Mouse (Mus musculus): ENCODE data around the gene Tdrd6.

Gene Tdrd6

DNA sequence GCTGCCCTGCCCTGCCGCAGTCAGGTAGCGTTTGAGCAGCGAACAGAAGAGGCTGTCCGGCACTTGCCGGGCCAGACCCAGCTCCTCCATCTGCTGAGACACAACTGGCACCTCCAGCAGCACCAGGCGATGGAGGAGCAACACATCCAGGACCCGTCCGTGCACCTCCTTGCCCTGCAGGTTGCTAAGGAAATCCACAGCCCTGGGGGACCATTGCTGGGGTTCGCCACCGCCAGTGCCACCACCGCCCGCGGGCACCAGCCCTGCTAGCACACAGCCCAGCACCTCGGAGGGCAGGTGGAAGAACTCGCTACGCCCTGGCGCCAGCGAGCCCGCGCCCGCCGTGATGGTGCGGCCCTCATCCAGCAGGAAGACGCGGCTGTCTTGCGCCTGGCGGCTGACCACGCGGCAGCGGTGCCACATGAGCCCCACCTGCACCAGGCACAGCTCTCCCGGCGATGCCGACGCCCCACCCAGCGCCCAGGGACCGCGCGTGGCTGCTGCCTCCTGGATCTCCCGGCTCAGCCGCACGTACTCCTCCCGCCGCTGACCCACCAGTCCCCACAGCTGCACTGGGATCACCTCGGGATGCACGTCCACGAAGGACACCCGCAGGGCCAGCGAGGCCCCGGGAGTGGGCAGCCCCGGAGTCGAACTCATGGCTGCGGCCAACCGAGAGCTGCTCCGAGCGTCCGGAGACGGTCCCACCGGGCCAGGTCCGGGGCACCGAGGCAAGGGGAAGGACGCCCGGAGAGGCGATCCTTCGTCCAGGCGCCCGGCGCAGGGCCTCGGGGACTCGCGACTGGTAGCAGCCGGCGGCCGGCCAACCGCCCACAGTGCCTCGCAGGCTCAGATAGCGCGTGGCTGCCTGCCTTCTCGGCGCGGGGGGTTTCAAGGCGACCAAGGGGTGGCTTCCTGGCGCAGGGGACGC is at the start of gene Tdrd6:
Gene Tdrd6 (minus strand): TSS at position 804 of the 931 bp plus-strand sequence.
- no peak for DNase-seq

DNA sequence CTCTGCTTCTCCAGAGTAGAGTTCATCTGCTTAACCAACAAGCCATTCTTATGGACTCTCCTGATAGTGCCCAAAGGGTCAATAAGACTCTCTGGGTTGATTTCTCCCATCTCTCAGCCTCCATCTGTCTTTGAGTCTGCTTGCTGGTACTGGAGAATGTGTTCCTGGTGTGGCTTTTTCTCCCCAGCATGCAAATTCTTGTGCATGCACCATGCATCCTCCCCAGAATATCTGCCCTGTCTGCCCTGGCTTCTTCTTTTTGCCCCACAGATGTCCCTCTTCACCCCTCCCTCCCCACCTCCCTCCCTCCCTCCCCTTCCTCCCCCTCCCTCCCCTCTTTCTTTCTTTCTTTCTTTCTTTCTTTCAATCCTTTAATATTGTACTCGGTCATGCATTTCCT is 47.2 kb upstream of the Tdrd6 start:
- no peak for DNase-seq

DNA sequence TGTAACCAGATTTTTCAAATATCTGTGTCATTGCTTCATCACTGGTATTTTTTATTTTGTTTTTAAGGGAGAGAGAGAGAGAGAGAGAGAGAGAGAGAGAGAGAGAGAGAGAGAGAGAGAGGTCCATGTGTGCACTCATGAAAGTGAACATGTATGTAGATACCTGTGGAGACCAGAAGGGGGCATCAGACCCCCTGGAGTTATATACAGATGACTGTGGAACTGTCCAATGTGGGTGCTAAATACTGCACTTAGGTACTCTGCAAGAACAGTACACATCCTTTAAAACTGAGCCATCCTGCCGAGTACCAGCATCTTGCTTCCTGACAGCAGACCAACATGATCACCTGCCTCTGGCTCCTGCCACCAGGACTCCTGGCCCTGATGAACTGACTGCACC is 46.1 kb upstream of the Tdrd6 start:
- DNase-seq: no peak

DNA sequence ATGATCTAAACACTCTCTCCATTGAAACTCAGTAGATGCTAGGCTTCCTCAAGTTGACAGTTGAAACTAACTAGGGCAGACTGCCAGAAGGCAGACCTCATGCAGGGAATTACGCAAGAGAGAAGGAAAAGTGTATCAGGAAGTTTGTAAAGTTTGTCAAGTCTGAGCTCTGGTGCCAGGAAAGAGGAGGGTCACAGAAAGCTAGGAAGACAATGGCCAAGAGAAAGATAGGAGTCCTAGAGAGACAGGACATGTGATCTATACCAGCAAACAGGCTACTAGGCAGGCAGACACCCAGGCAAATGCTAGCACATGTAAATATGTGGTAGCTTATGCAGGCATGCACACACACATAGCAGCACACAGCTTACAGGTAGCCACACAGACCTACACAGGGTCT is 45.1 kb upstream of the Tdrd6 start:
- peak; percentile 21 for DNase-seq

DNA sequence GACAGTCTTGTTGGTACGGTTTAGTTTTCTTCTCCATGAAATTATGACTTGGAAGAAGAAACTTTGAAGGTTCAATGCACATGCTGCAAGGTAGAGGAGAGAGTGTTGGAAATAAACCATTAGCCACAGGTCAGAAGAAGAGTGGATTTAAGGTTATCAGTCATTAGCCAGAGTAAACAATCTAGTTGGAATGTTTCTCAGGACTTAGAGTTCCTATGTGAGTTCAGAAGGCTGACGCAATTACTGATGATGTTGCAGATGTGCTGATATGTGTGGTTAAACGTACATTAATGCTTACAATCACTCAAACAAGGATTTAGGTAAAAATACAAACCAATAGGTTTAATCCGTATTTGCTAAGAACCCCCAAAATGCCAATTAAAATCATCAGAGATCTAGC is 41.8 kb upstream of the Tdrd6 start:
- DNase-seq: no peak

DNA sequence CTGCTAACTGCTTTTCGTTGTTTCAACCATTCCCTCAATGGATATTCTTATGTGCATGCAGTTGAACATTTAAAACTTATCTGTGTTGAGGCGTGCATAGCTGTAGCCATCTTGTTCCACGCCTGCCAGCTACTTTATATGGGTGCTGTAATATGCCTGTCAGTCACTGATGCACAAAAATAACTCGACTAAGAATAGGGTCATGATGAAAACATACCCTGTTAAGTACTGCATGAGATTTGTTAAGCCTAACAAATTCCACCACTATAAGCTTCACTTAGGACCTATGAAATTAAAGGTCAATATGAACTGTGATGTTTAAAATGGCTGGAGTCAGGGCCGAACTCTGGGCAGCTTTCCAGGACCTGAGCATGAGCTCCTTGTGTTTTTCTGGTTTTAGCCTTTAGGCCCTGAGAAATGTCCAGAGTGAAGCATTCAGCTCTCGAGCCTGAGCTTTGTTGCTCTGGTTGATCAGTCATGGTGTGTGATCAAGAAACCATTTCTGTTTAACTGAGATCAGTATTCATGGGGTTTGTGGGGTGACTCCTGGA is 39.1 kb upstream of the Tdrd6 start:
- no peak for DNase-seq

DNA sequence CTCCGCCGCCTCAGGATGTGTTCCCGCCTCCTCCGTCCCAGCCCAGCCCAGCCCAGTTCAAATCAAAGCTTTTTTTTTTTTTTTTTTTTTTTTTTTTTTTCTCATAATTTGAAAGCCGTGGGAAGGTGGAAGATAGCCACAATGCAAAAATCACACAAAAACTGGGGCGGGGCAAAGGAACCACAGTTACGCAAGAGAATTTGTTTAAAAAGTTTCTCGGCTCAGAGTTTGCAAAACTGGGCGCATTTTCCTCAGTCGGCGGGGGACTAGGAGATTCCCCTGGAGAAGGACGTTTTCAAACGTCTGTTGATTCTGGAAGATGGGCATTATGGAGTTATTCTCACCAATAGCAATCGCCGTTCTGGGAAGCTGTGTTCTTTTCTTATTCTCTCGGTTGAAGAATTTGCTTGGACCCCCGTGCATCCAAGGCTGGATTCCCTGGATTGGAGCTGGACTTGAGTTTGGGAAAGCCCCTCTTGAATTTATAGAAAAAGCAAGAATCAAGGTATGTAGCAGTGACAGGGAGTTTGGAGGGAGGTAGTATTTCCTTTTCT is 37.3 kb upstream of the Tdrd6 start, which contains the start of gene Cyp39a1:
Gene Cyp39a1 (plus strand): TSS at position 136 of the 554 bp plus-strand sequence.
- DNase-seq: no peak

DNA sequence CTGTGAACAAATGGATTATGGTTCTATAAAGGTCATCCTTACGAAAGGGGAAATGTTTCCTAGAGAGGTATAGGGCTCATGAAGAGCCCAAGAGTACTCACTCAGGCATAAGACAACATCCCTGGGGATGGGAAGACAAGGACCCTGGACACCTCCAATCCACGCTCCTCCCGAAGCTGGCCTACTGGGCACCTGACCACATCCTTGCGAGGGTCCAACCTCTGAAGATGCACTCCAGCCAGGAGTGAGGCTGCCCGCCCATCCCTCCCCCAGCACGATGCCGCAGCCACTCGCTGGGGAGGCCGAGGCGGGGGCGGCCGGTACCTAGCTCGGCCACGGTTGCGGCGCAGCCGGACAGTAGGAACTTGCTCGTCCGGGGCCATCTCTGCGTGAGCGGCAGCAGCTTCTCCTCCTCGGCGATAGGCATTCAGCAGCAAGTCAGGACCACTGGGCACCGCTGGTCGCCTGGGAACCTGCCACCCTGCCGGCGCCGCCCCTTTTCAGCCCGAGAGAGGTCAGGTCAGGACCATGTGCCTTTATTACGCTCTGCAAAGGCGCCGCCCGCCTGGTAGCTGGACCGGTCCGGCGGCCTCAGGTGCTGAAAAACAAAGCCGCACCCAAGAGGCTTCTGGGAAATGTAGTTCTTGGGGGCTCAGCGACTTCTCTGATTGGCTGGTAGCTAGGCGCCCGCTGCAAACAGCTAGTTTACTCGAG is 36.6 kb upstream of the Tdrd6 start, which contains the start of gene Slc25a27:
Gene Slc25a27 (minus strand): TSS at position 639 of the 714 bp plus-strand sequence.
- peak; percentile 96 for DNase-seq

DNA sequence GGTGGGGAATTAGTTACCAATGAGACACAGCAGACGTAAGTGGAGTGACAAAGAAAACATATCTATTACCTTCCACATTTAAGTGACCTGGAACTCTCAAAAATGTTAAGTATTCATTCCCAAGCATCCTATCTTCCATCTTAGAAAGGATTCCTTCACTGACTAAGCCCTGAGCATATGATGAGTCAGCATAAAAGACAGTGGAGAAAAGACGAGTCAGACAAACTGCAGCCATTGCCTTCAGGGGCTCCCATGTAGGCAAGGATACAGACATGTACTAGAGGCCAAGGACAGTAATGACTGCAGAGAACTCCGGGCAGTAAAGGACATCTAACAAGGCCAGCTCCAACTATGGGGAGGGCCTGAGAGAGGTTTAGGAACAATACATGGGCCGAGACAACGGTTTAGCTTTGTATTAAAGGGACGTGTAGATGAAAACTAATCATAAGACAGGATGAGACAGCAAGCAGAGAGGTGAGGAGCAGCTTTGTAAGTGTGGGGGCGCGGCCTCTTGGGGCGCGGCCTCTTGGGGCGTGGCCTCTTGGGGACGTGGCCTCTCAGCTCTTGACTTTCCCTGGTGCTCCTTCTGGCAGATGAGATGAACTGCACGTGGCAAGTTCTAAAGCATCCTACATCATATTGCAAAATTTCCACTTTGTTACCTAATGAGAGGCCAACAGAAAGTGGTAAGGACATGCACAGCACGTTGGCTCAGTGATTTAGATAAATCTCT is 21.4 kb upstream of the Tdrd6 start:
- DNase-seq: no peak

DNA sequence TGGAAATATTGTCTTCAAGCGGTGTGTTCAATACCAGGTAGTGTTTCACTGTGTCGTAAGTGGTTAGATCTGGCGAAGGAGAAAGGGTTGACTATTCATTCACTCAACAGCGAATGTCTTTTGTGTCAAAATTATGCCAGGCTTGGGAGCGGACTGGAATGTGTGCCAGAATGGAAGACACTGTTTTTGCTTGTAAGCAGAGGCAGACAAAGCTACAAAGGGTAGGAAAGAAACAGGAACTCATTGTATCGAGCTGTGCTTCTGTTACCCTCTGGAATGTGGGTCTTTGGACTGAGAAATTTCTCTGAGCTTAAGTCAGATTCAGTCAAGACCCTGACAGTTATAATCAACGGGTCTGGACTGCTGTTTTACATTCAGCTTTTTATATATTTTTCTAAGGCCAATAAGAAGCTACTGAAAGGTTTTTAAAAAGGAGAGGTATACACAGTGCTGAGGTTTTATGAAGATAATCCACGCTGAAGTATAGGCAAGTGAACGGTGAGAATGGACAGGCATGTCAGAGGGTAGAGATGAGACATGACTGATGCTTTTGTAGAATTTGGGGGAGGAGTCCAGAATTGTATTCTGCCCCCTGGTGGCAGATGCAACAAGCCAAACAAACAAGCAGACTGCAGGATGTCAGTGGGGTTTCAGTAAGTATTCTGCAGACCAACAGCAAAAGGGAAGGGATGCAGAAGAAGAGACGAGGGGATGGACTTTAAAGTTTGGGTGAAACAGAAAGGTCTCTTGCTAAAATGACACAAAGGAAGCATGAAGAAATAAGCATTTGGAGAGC is 19.7 kb upstream of the Tdrd6 start:
- DNase-seq: no peak

DNA sequence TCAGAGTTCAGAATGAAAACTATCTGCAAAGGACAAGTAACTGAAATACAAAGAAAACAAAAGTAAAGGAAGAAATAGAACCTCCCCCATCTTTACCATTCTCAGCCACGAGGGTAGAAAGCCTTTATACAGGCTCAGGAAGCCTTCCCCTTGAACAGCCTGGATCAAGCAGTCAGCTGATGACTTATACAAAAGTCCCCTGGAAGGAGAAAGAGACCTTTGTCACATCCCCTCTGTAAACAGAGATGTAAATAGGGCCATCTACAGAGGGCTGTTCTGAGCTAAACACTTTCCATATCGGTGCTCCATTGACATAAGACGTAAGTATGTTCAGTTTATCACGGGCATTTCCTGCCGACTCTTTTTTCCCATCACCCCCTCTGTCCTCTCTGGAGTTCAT is 16.8 kb upstream of the Tdrd6 start:
- DNase-seq: no peak

DNA sequence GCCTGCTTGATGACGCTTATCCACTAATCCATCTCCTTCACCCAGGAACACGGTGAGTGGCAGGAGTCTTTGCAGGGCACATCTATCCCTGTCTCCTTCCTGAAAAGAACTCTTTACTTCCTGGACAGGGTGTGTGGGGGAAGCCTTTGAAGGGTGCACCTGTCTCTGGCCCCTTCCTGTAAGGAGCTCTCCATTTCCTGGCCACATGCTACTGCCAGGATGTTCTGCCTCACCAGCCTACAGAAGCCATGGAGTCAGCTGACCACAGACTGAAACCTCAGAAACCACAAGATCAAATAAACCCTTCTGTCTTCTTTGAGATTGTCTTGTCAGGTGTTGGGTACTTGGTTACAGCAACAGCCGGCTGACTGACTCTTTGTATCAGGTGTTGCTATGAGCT is 15.0 kb upstream of the Tdrd6 start:
- no peak for DNase-seq

DNA sequence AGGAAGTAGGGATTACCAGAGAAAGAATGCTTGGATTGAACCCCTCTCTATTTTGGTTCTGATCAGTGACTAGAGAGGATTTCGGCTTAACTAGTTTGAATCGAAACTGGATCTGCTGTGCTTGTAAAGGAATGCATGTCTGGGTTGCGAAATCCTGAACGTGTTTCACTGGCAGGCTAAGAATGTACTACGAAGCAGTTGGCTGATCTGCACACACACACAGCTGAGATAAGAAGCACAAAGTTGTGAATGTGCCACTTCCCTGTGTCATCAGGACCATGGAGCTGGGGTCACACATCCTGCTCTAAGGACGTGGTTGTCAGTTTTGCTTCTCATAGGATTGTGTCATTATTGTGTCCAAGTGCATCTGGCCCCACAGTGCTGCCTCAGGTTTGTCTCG is 14.3 kb upstream of the Tdrd6 start:
- DNase-seq: no peak

DNA sequence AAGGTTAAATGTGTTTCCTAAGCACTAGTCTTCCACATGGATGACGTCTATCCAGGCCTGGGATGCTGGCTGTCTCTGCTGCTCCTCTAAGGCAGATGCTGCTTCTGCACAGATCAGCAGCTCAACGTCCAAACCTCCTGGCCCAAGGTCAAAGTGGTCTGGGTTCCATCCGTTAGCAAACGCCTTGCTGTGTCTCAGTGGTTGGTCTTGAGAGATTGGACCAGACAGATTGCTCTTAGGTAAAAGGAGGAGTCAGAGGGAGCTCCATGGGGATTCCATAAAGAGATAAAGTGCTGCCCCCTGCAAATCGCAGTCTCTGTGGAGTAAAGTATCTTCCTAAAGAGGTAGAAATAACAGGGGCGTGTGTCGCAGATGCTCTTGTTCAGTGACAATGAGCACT is 13.1 kb upstream of the Tdrd6 start:
- DNase-seq: no peak

DNA sequence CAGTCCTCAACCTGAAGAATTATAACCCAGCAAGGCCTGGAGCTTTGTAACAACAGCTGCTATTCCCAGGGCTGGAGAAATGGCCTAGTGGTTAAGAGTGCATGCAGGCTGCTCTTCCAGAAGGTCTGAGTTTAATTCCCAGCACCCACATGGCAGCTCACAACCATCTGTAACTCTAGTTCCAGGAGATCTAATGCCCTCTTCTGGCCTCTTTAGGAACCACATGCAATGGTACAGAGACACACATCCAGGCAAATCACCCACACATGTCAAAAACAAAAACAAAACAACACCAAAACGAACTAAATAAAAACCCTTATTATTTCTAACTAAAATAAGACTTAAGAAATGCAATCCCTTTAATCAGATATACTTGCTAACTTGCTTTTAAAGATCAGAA is 10.7 kb upstream of the Tdrd6 start:
- DNase-seq: no peak

DNA sequence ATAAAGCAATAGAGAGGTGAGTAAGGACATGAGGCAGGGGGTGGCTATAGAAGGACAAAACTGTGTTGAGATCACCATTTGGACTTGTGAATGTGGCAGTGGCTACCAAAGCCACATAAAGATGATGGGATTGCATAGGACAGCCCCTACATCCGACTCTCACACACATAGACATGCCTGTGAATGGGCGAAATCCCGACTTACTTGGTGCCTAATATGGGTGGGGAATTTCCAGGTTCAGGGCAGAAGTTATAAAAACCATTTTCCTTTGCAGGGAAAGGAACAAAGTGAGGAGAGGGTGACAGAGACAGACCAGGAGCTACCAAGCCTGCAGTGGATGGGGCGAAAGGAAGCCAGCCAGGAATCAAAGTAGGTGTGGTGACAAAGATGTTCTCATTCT is 7.0 kb upstream of the Tdrd6 start:
- DNase-seq: no peak

DNA sequence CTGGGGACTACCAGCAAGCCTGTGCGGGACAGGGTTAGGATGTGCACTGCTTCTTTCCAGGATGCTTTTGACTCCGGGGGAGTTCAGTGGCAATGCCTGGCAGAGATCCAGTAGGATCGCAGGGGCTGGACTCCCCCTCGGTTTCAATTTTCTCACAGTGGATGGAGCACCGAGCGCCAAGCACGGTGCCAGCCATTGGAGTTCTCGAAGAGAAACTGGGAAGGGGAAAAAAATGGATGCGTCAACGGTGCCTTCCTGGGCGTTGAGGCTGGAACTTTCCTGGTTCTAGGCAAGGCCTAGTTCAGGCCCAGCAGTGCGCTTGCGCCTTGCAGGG is 295 bp upstream of the Tdrd6 start:
- no peak for DNase-seq

DNA sequence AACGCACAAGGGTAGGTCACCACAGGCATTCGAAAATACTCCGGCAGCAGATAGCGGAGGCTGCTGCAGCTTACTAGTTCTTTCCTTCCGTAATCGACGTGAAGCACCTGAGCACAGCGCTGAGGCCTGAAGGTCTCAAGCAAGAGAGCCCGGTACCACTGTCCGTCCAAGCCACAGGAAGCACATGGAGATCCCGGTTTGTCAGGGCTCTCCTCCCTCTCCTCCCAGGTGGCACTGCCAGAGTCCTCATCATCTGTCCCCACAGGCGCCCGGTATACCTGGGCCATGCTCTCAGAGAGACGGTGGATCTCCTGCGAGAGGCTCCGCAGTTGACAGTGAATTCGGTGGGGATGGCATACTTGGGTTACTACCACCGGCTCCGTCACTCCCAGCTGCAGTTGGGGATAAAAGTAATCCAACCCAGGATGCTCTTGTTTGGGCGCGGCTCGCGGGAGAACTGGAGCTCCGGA is 1.0 kb downstream of the Tdrd6 start:
- no peak for DNase-seq

DNA sequence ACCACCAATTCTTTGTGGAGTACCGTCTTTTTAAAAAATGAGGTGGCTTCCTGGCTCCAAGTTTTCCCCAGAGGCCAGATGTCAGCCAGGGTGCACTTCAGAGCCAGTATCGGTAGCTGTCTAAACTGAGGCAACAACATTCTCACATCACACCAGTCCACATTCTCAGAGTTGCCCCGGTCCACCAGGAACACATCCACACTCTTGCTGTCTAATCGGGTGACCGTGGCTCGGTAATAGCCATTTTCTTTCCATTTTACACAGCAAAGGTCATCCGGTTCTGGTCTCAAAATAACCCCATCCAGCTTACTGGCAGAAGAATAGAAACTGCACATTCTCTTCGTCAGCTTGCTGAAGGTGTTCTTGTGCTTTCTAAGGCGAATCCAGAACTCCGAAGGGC is 1.9 kb downstream of the Tdrd6 start:
- no peak for DNase-seq

DNA sequence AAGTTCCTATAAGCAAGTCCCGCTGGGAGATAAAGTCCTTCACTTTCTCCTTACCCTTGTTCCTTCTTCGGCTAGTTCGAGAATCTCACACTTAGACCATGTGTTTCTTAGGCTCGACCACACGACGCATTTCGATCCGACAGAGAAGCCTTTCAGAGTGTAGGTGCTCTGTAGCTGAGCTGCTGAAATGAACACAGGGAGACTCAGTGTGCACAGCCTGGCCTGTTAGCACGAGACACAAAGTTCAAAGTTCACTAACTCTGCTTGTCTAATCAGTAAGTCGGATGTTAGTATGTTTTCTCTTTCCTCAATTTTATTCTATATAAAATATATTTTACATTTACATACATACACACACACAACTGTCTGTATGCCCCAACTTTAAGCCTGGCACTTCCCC is 8.0 kb downstream of the Tdrd6 start:
- no peak for DNase-seq

DNA sequence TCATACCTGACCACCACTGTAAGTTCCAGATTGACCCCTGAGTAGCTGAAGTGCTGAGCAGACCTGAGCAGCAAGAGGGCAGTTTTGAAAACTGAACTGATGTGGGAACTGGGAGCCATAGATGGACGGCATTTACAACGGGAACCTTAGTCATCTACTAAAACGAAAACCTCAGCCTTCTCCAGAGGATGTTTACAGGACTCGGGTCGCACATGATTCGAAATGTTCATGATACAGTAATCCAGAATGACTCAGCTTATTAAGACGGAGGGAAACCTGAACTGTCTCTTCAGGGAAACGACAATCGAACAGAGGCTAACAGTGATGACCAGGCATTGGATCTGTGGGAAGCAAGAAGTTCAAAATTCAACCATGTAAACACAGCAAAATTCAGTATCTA is 10.9 kb downstream of the Tdrd6 start:
- DNase-seq: no peak

DNA sequence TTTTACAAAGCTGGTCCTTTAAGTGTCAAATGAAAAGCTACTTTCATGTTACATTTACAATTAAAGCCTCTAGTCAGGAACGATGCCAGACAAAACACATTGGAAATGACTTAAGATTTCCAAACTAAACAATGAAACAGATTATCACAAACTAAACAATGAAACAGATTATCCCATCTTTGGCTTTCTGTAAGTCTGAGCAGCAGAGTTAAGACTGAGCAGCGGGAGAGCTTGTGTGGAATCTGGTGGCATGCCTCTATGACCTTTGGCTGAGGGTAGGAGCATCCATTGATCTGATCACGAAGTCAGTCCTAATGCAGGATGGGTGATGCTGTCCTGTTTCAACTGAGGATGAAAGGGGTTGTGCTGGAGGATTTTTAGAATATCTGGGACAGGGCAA is 17.9 kb downstream of the Tdrd6 start:
- DNase-seq: no peak
